Comparison of ENCODE assay signal across 13 mouse cellular contexts in genomic region chr9:87732416-87733235, GRCm38 (mm10). TPM values are rescaled to one million over a fixed set of nuclear protein-coding genes. Genes with fewer than 3 reads are reported as not detected.
A peak's percentile ranks its signal among the peaks of the same experiment; 100 is the strongest.
DNase-seq lines count a peak whose midpoint lies in the region; ATAC-seq and TF ChIP-seq lines count a peak whose summit lies in the region.
"Had no signal": no experiment of that assay in that cellular context is flagged by ENCODE, and none has a peak within 500 bp of the region (broad histone marks: within the 10 kb centered on the region; RNA-seq: fewer than 3 reads in every experiment).

No protein-coding gene starts in this region.

- H3K36me3 ChIP-seq in midbrain, embryonic 11.5 days (ENCODE audit: control insufficient read depth, insufficient read depth, low read length), result no peaks in the 10 kb centered on the region
- no peaks in the 10 kb centered on the region for H3K36me3 ChIP-seq in midbrain, embryonic 15.5 days (replicated peaks)
- H3K36me3 ChIP-seq in heart, postnatal 0 days (replicated peaks; ENCODE audit: control insufficient read depth, insufficient read depth, low read length), result no peaks in the 10 kb centered on the region
- H3K36me3 ChIP-seq: liver, embryonic 13.5 days; midbrain, embryonic 12.5 days had no signal

- H3K27me3 ChIP-seq in midbrain, embryonic 11.5 days (ENCODE audit: control insufficient read depth, insufficient read depth, low read length), result peaks cover 85% of the 10 kb centered on the region
- H3K27me3 ChIP-seq in midbrain, embryonic 15.5 days (replicated peaks), result peaks cover 64% of the 10 kb centered on the region
- peaks cover 76% of the 10 kb centered on the region for H3K27me3 ChIP-seq in heart, postnatal 0 days (ENCODE audit: control insufficient read depth, insufficient read depth, low read length)

- peaks cover 15% of the 10 kb centered on the region for H3K4me1 ChIP-seq in midbrain, embryonic 11.5 days (ENCODE audit: control insufficient read depth, insufficient read depth, low read length)
- peaks cover 23% of the 10 kb centered on the region for H3K4me1 ChIP-seq in midbrain, embryonic 15.5 days
- no peaks in the 10 kb centered on the region for H3K4me1 ChIP-seq in heart, postnatal 0 days (ENCODE audit: control insufficient read depth, insufficient read depth)

- TF ChIP-seq CTCF in heart, postnatal 0 days (IDR thresholded peaks at IDR 0.05; ENCODE audit: low read depth), result no peak

- peak; percentile 4 to 26 for DNase-seq in cerebellum, postnatal 25 days
- no peak for DNase-seq in cerebellum, adult 11-12 months
- peak; percentile 95 for DNase-seq in midbrain, embryonic 11.5 days (ENCODE audit: low spot score, missing footprints)
- DNase-seq in heart, postnatal 0 days (ENCODE audit: low spot score), result no peak
- DNase-seq in urinary bladder, postnatal 36 days (ENCODE audit: low spot score in 2 of 2), result no peak
- no peak for DNase-seq in spleen, adult 12 weeks (ENCODE audit: low spot score)
- DNase-seq in layer of hippocampus, adult 8-10 months (ENCODE audit: low spot score in 2 of 2), result no peak
- DNase-seq: adrenal gland, postnatal 25 days; cerebellum, adult 8-10 months; liver, embryonic 13.5 days had no signal

- no peak overlapping the region for H3K4me2 ChIP-seq in midbrain, embryonic 11.5 days
- no peak overlapping the region for H3K4me2 ChIP-seq in midbrain, embryonic 15.5 days
- H3K4me2 ChIP-seq in heart, postnatal 0 days (ENCODE audit: low read depth, low read length), result peak overlapping the region; percentile 35
- H3K4me2 ChIP-seq: liver, embryonic 13.5 days; midbrain, embryonic 12.5 days had no signal

- H3K27ac ChIP-seq in midbrain, embryonic 11.5 days (ENCODE audit: low read depth, low read length), result no peak overlapping the region
- no peak overlapping the region for H3K27ac ChIP-seq in midbrain, embryonic 15.5 days
- H3K27ac ChIP-seq in heart, postnatal 0 days (ENCODE audit: low read depth), result peak overlapping the region; percentile 46
- H3K27ac ChIP-seq: liver, embryonic 13.5 days; midbrain, embryonic 12.5 days had no signal

- 2% methylated on average over 25 of the region's 25 CpGs for WGBS in midbrain, embryonic 11.5 days
- under 1% methylated on average over 25 of the region's 25 CpGs for WGBS in midbrain, embryonic 15.5 days
- WGBS in heart, postnatal 0 days, result 38% methylated on average over 25 of the region's 25 CpGs

- H3K4me3 ChIP-seq in midbrain, embryonic 11.5 days (ENCODE audit: low read depth, low read length), result no peak overlapping the region
- H3K4me3 ChIP-seq in midbrain, embryonic 15.5 days, result no peak overlapping the region
- H3K4me3 ChIP-seq in heart, postnatal 0 days (ENCODE audit: low read depth, low read length), result peak overlapping the region; percentile 15; the same call in 1 of the 2 replicates
- H3K4me3 ChIP-seq: liver, embryonic 13.5 days; midbrain, embryonic 12.5 days had no signal

- TF ChIP-seq EP300 in heart, postnatal 0 days (IDR thresholded peaks at IDR 0.05; ENCODE audit: low read depth), result no peak

- no peak overlapping the region for H3K9ac ChIP-seq in midbrain, embryonic 11.5 days (ENCODE audit: low read length)
- H3K9ac ChIP-seq in midbrain, embryonic 15.5 days, result no peak overlapping the region
- no peak overlapping the region for H3K9ac ChIP-seq in heart, postnatal 0 days (replicated peaks; ENCODE audit: low read depth, low read length)
- H3K9ac ChIP-seq: liver, embryonic 13.5 days; midbrain, embryonic 12.5 days had no signal

- no peaks in the 10 kb centered on the region for H3K9me3 ChIP-seq in midbrain, embryonic 11.5 days (ENCODE audit: control insufficient read depth, low read length)
- H3K9me3 ChIP-seq in midbrain, embryonic 15.5 days, result no peaks in the 10 kb centered on the region
- H3K9me3 ChIP-seq in heart, postnatal 0 days (replicated peaks; ENCODE audit: control insufficient read depth, low read length), result no peaks in the 10 kb centered on the region
- H3K9me3 ChIP-seq: liver, embryonic 13.5 days; midbrain, embryonic 12.5 days had no signal

- ATAC-seq in midbrain, embryonic 11.5 days (ENCODE audit: low FRiP score), result no peak
- ATAC-seq in midbrain, embryonic 15.5 days (replicated peaks), result no peak
- no peak; the same call in 1 of the 2 replicates for ATAC-seq in heart, postnatal 0 days (ENCODE audit: insufficient read depth, low read depth)
- ATAC-seq: hindbrain, embryonic 16.5 days had no signal

RNA-seq across cellular contexts. Expression of gene Tbx18, which starts 1.6 kb away (rescaled TPM):
- polyA plus RNA-seq in midbrain, embryonic 11.5 days (2014; fragmentation: Nextera tagmentation; extraction: Ambion mirVana), result 5.5 and 5.6 TPM in 2 replicates
- polyA plus RNA-seq in midbrain, embryonic 15.5 days (2015; fragmentation: Nextera tagmentation; extraction: Ambion mirVana), result 2.3 and 3.4 TPM in 2 replicates
- 14.8 and 17.2 TPM in 2 replicates for total RNA-seq in heart, postnatal 0 days (2014; rRNA removed; ENCODE audit: low replicate concordance)
- polyA plus RNA-seq in heart, postnatal 0 days (2015; fragmentation: Nextera tagmentation; extraction: Ambion mirVana), result 3.7 and 4.4 TPM in 2 replicates
- 1 to 10 TPM; 1.3 to 1.8 (median 1.4) TPM for total RNA-seq in layer of hippocampus, adult 8-10 months (2022)

Comparison
In these comparisons a context has a peak if more than half of its experiments do, and no peak if none do; other contexts are left out.
1. DNase-seq: peak in cerebellum, postnatal 25 days (2 of 2) and midbrain, embryonic 11.5 days (single experiment); none in cerebellum, adult 11-12 months (single experiment), heart, postnatal 0 days (single experiment), urinary bladder, postnatal 36 days (0 of 2), spleen, adult 12 weeks (single experiment) and layer of hippocampus, adult 8-10 months (0 of 2).